Mouse (Mus musculus) midbrain, embryonic 16.5 days (tissue): ENCODE data around the gene Olfr821. TPM values are rescaled to one million over a fixed set of nuclear protein-coding genes. Genes with fewer than 3 reads are reported as not detected.

Source experiments
- polyA plus RNA-seq: library from polyadenylated mRNA; unstranded; fragments of >200 nt; fragmentation: Nextera tagmentation; extraction: Ambion mirVana; gene quantifications from 2 replicates; pipeline ENCODE4 v1.2.1, GENCODE M21; 2015

The Olfr821 gene
- polyA plus RNA-seq, 1 experiment from 2014 or later, result not detected

Other genes starting within 250 kb of the Olfr821 start
- not detected in 2 replicates for gene Olfr810, start 235.4 kb upstream of the Olfr821 start, polyA plus RNA-seq
- not detected in 2 replicates for gene Olfr811, start 226.0 kb upstream of the Olfr821 start, polyA plus RNA-seq
- not detected in 2 replicates for gene Olfr812, start 184.3 kb upstream of the Olfr821 start, polyA plus RNA-seq
- not detected in 2 replicates for gene Olfr813, start 175.0 kb upstream of the Olfr821 start, polyA plus RNA-seq
- gene Olfr814, start 150.5 kb upstream of the Olfr821 start, polyA plus RNA-seq, result not detected in 2 replicates
- not detected in 2 replicates for gene Olfr815, start 124.5 kb upstream of the Olfr821 start, polyA plus RNA-seq
- not detected in 2 replicates for gene Olfr816, start 114.8 kb upstream of the Olfr821 start, polyA plus RNA-seq
- not detected in 2 replicates for gene Olfr818, start 81.2 kb upstream of the Olfr821 start, polyA plus RNA-seq
- not detected in 2 replicates for gene Olfr819, start 63.1 kb upstream of the Olfr821 start, polyA plus RNA-seq
- gene Olfr247, start 54.2 kb upstream of the Olfr821 start, polyA plus RNA-seq, result not detected in 2 replicates
- gene Gm10310, start 45.3 kb upstream of the Olfr821 start, polyA plus RNA-seq, result not detected in 2 replicates
- not detected in 2 replicates for gene Olfr820, start 17.7 kb upstream of the Olfr821 start, polyA plus RNA-seq
- not detected in 2 replicates for gene Olfr822, start 40.9 kb downstream of the Olfr821 start, polyA plus RNA-seq
- gene Olfr823, start 85.0 kb downstream of the Olfr821 start, polyA plus RNA-seq, result not detected in 2 replicates
- not detected in 2 replicates for gene Olfr824, start 99.7 kb downstream of the Olfr821 start, polyA plus RNA-seq
- not detected in 2 replicates for gene Olfr825, start 136.4 kb downstream of the Olfr821 start, polyA plus RNA-seq
- not detected in 2 replicates for gene Olfr826, start 153.8 kb downstream of the Olfr821 start, polyA plus RNA-seq
- not detected in 2 replicates for gene Olfr827, start 184.1 kb downstream of the Olfr821 start, polyA plus RNA-seq
- 1.9 and 2.8 TPM in 2 replicates for gene Neurod4, start 249.9 kb downstream of the Olfr821 start, polyA plus RNA-seq